Mouse (Mus musculus): ENCODE data around the gene Hfe2. TPM values are rescaled to one million over a fixed set of nuclear protein-coding genes. Genes with fewer than 3 reads are reported as not detected.

The Hfe2 gene
- polyA plus RNA-seq, 1 experiment from 2014 or later = 7.9 TPM

DNA sequence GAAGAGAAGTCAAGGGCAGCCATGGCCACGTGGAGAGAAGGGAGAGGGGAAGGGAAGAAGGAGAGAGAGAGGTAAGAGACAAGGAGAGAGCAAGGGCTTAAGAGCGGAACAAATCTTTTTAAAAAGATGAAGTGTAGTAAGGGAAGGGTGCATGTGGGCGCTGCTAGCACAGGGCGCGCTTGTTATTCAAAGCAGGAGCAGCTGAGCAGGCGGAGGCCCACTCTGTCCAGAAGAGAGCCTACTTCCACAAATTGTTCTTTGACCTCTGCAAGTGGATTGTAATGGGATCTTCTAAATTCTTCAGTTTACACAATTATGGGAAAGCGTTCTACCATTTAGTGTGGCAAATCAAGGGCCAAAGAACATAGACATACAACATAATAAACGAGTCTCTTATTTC lies 43.6 kb downstream of the Hfe2 start:
- H3K4me2 ChIP-seq = no peak overlapping the region
- peaks cover 51% of the 10 kb centered on the region for H3K4me1 ChIP-seq (replicated peaks)
- WGBS = 77% methylated on average over 8 of the region's 8 CpGs

GRCm38 (mm10) chr3:96569506-96569905 lies 44.5 kb downstream of the Hfe2 start:
- 72% methylated on average over 13 of the region's 13 CpGs for WGBS
- H3K36me3 ChIP-seq = no peaks in the 10 kb centered on the region
- H3K4me3 ChIP-seq = no peak overlapping the region
- no peak for ATAC-seq (ENCODE audit: insufficient number of reproducible peaks, low FRiP score)
- no peak overlapping the region for H3K4me2 ChIP-seq
- peaks cover 51% of the 10 kb centered on the region for H3K4me1 ChIP-seq (replicated peaks)
- H3K9ac ChIP-seq = no peak overlapping the region
- 0 out of 2 replicates have a peak overlapping the region, but pooled peaks have one; percentile 11 for H3K27ac ChIP-seq (ENCODE audit: poor library complexity, severe bottlenecking)
- no peaks in the 10 kb centered on the region for H3K9me3 ChIP-seq (replicated peaks)
- H3K27me3 ChIP-seq (replicated peaks) = no peaks in the 10 kb centered on the region

More for the DNA sequence above, 43.6 kb downstream of the Hfe2 start:
- Histone ChIP-seq H3K9ac (no peak overlapping the region), H3K27ac (ENCODE audit: poor library complexity, severe bottlenecking) (no peak overlapping the region), H3K36me3 (no peaks in the 10 kb centered on the region), H3K9me3 (replicated peaks) (no peaks in the 10 kb centered on the region), H3K27me3 (replicated peaks) (no peaks in the 10 kb centered on the region), H3K4me3 (no peak overlapping the region)
- ATAC-seq (ENCODE audit: insufficient number of reproducible peaks, low FRiP score) = no peak

GRCm38 (mm10) chr3:96569966-96570605 lies 45.1 kb downstream of the Hfe2 start:
- Histone ChIP-seq H3K9ac (no peak overlapping the region), H3K4me1 (replicated peaks) (peaks cover 51% of the 10 kb centered on the region), H3K4me3 (no peak overlapping the region), H3K4me2 (no peak overlapping the region), H3K9me3 (replicated peaks) (no peaks in the 10 kb centered on the region), H3K27ac (ENCODE audit: poor library complexity, severe bottlenecking) (no peak overlapping the region), H3K27me3 (replicated peaks) (no peaks in the 10 kb centered on the region), H3K36me3 (no peaks in the 10 kb centered on the region)
- 80% methylated on average over 11 of the region's 11 CpGs for WGBS
- no peak for ATAC-seq (ENCODE audit: insufficient number of reproducible peaks, low FRiP score)

GRCm38 (mm10) chr3:96570643-96571042 lies 45.7 kb downstream of the Hfe2 start:
- Histone ChIP-seq H3K9ac (no peak overlapping the region), H3K36me3 (no peaks in the 10 kb centered on the region), H3K27ac (ENCODE audit: poor library complexity, severe bottlenecking) (no peak overlapping the region), H3K4me1 (replicated peaks) (peaks cover 57% of the 10 kb centered on the region), H3K9me3 (replicated peaks) (no peaks in the 10 kb centered on the region), H3K27me3 (replicated peaks) (no peaks in the 10 kb centered on the region), H3K4me2 (no peak overlapping the region), H3K4me3 (no peak overlapping the region)
- WGBS = 66% methylated on average over 7 of the region's 7 CpGs
- no peak for ATAC-seq (ENCODE audit: insufficient number of reproducible peaks, low FRiP score)

DNA sequence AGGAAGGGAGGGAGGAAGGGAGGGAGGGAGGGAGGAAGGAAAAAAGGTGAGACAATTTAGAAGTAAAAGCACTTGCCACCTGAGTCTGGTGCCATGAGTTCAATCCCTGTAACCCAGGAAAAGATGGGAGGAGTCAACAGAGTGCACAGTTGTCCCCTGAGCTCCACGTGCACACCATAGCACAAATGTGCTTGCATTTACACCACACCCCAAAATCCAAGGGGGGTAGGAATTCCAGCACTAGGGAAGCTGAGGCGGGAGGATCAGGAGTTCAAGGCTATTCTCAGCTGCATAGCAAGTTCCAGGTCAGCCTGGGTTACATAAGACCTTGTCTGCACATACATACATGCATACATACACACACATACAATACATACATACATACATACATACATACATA lies 46.4 kb downstream of the Hfe2 start:
- WGBS = 78% methylated on average over 2 of the region's 2 CpGs
- H3K9me3 ChIP-seq (replicated peaks) = no peaks in the 10 kb centered on the region
- H3K27ac ChIP-seq (ENCODE audit: poor library complexity, severe bottlenecking) = no peak overlapping the region
- no peaks in the 10 kb centered on the region for H3K36me3 ChIP-seq
- peaks cover 63% of the 10 kb centered on the region for H3K4me1 ChIP-seq (replicated peaks)
- no peak overlapping the region for H3K4me2 ChIP-seq
- ATAC-seq (ENCODE audit: insufficient number of reproducible peaks, low FRiP score) = no peak
- H3K27me3 ChIP-seq (replicated peaks) = no peaks in the 10 kb centered on the region
- no peak overlapping the region for H3K4me3 ChIP-seq
- H3K9ac ChIP-seq = no peak overlapping the region

DNA sequence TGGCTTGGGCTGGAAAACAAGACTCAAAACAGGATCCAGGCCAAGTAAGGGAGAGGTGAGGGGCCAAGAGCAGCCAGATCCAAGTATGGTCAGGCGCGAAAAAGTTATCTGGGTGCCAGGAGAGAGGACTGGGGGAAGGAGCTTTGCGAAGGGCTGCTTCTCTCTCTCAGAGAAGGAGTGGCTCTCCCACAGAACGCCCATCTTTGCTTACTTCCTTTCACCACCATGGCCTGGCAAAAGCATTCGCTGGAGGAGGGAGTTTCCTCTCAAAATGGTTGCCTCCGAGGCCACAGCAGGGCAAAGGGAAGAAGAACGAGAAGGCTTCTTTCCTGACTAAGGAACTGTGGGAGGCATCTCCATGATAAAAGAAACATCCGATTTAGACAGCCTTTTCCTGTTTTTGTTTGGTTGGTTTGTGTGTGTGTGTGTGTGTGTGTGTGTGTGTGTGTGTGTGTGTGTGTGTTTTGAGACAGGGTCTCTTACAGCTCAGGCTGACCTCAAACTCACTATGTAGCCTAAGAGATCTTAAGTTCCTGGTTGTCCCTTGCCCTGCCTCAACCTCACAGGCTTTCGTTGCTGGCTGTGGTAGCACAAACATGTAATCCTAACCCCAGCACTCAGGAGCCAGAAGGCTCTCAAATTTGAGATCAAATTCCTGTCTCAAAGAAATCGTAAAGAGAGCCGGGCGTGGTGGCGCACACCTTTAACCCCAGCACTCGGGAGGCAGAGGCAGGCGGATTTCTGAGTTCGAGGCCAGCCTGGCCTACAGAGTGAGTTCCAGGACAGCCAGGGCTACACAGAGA lies 47.1 kb downstream of the Hfe2 start:
- H3K4me1 ChIP-seq (replicated peaks) = peaks cover 66% of the 10 kb centered on the region
- ATAC-seq (ENCODE audit: insufficient number of reproducible peaks, low FRiP score) = no peak

GRCm38 (mm10) chr3:96573611-96574511 lies 48.9 kb downstream of the Hfe2 start:
- Histone ChIP-seq H3K4me1 (replicated peaks) (peaks cover 75% of the 10 kb centered on the region), H3K27ac (ENCODE audit: poor library complexity, severe bottlenecking) (0 out of 2 replicates have a peak overlapping the region, but pooled peaks have one; percentile 1), H3K9me3 (replicated peaks) (no peaks in the 10 kb centered on the region), H3K9ac (peak overlapping the region; percentile 46), H3K4me2 (0 out of 2 replicates have a peak overlapping the region, but pooled peaks have one; percentile 2), H3K36me3 (no peaks in the 10 kb centered on the region), H3K27me3 (replicated peaks) (no peaks in the 10 kb centered on the region), H3K4me3 (no peak overlapping the region)
- 41% methylated on average over 19 of the region's 19 CpGs for WGBS
- ATAC-seq (ENCODE audit: insufficient number of reproducible peaks, low FRiP score) = no peak

More for the DNA sequence above, 47.1 kb downstream of the Hfe2 start:
- H3K4me2 ChIP-seq = no peak overlapping the region
- H3K9ac ChIP-seq = no peak overlapping the region
- 58% methylated on average over 16 of the region's 16 CpGs for WGBS
- H3K27me3 ChIP-seq (replicated peaks) = no peaks in the 10 kb centered on the region
- no peaks in the 10 kb centered on the region for H3K36me3 ChIP-seq
- no peak overlapping the region for H3K4me3 ChIP-seq
- no peaks in the 10 kb centered on the region for H3K9me3 ChIP-seq (replicated peaks)
- H3K27ac ChIP-seq (ENCODE audit: poor library complexity, severe bottlenecking) = peak overlapping the region; percentile 42; the same call in 1 of the 2 replicates

GRCm38 (mm10) chr3:96575272-96575984 lies 50.5 kb downstream of the Hfe2 start:
- no peak for ATAC-seq (ENCODE audit: insufficient number of reproducible peaks, low FRiP score)
- peaks cover 71% of the 10 kb centered on the region for H3K4me1 ChIP-seq (replicated peaks)
- no peak overlapping the region for H3K4me3 ChIP-seq
- H3K27ac ChIP-seq (ENCODE audit: poor library complexity, severe bottlenecking) = peak overlapping the region; percentile 98
- no peak overlapping the region for H3K9ac ChIP-seq
- H3K9me3 ChIP-seq (replicated peaks) = no peaks in the 10 kb centered on the region
- H3K4me2 ChIP-seq = peak overlapping the region; percentile 60
- no peaks in the 10 kb centered on the region for H3K27me3 ChIP-seq (replicated peaks)
- WGBS = 79% methylated on average over 8 of the region's 8 CpGs
- no peaks in the 10 kb centered on the region for H3K36me3 ChIP-seq

DNA sequence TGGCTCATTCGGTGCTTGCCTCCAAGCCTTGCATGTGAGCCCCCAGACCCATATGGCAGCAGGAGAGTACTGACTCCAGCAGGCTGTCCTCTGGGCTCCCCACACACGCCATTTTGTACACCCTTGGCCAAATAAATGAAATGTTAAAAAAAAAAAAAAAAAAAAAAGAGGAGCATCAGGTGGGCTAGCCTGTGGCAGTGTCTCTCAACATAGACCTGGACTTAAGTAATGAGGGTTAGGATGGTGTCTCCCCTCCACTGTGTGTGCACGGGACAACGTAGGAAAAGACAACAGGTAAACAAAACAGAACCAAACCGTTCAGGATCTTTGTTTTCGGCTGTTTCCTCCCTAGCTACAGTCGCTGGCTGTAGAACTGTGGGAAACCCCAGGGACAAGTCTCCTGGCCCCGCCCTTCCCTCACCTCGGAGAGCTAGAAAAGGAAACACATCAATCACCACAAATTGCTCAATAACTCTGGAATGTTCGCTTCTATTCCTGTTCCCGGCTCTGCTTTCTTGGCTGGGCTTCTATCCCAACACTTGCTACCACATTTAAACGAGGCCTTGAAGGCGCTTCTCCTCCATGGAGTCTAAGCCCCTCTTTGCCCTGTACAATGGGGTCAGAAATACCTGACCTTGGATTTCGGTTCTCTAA lies 51.2 kb downstream of the Hfe2 start:
- WGBS = 34% methylated on average over 14 of the region's 14 CpGs
- H3K27me3 ChIP-seq (replicated peaks) = no peaks in the 10 kb centered on the region
- H3K36me3 ChIP-seq = no peaks in the 10 kb centered on the region
- H3K4me2 ChIP-seq = peak overlapping the region; percentile 60
- no peaks in the 10 kb centered on the region for H3K9me3 ChIP-seq (replicated peaks)
- H3K4me3 ChIP-seq = peak overlapping the region; percentile 27
- peak; percentile 40 for ATAC-seq (ENCODE audit: insufficient number of reproducible peaks, low FRiP score)
- H3K27ac ChIP-seq (ENCODE audit: poor library complexity, severe bottlenecking) = peak overlapping the region; percentile 98
- H3K4me1 ChIP-seq (replicated peaks) = peaks cover 71% of the 10 kb centered on the region
- H3K9ac ChIP-seq = 0 out of 2 replicates have a peak overlapping the region, but pooled peaks have one; percentile 57

All from heart, embryonic 12.5 days (tissue).